Mouse (Mus musculus) mouse embryonic stem cell (cell line): ENCODE measurements around the gene Gm38431.

Experiments used
- in situ Hi-C, 2 experiments: fragments of 300-500 bp; cut with MboI; formaldehyde crosslinking; loops; 1 replicate in 1 of 2; 3 replicates in 1 of 2; pipeline ENCODE4 v1.14.3; 2019 to 2020; ENCODE audit warnings: low sequenced_read_pairs in 2 of 2, low pct_unique_long_range_greater_than_20kb in 1 of 2, mixed read lengths in 1 of 2; ENCODE audit not compliant: unreplicated experiment in 1 of 2

Gene Gm38431

DNA sequence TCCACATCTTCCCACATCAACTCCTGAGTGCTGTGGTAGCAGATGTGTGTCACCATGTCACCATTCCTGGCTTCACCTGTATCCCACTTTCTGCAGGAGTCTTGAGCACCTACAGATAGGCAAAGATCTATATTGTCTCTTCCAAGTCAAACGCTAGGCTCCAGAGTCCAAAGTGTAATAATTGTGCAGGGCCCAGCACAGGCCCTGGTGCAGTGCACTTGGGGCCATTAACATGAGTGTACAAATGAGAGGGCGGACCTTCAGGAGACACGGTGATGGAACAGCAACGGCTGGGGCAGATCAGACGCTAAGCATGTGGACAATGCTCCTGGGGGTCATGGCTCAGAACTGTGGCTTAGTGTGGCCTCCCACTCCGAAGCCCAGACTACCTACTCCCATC, 22.0 kb upstream of the Gm38431 start:
- in situ Hi-C loops, result no loop called here

DNA sequence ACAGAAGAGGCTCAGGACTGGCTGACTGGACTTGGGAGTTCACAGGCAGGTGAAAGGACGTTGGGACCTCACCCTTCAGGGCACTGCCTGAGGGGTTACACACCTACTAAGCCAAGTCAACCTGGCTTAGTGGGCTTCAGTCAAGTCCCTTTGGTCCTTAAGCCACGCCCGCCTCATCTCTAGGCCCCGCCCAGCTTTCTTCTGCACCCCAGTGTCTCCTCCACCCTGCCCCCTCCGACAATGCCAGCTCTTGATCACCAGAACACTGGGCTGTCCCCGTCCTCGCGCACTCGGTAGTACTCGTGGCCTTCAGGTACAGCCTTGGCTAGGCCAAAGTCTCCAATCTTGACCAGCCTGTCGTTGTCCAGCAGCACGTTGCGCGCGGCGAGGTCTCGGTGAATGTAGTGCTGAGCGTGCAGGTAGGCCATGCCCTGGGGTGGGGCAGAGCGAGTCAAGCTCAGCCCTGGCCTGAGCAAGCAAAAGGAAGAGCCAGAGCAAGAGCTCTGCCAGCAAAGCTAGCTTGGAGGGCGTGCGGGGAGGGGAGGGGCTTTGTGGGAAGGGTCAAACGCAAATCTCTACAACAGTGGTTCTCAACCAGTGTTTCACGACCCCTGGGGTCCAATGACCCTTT, 15.9 kb upstream of the Gm38431 start:
- in situ Hi-C loops, result no loop called here

DNA sequence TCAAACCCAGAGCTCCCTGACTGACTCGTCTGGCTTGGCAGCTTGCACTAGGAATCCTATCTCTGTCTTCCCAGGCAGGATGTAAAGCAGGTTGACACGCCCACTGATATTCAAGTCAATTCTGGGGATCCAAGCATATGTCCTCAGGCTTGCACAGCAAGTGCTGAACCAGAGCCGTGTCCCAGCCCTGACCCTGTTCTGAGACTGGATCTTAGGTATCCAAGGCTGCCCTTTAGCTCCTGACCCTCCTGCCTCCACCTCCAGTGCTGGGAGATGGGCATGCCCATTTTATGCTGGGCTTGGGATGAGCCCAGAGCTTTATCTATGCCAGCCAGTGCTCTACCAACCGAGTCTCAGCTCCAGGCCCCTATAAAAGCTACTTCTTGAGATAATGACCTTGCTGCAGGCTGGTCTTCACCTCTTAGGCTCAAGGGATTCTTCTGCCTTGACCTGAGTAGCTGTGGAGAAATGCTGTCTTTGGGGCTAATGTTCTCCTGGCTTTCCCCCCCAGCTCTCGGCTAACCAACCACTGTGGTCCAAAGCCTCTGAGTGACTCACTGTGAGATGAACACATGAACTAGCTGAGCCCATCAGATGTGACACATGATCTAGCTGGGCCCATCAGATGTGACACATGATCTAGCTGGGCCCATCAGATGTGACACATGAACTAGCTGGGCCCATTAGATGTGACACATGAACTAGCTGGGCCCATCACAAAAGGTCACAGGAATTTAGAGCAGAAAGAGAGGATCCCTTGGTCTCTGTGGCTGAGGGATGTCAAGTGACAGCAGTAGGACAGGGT, 14.2 kb upstream of the Gm38431 start:
- in situ Hi-C loops, result no loop called here

DNA sequence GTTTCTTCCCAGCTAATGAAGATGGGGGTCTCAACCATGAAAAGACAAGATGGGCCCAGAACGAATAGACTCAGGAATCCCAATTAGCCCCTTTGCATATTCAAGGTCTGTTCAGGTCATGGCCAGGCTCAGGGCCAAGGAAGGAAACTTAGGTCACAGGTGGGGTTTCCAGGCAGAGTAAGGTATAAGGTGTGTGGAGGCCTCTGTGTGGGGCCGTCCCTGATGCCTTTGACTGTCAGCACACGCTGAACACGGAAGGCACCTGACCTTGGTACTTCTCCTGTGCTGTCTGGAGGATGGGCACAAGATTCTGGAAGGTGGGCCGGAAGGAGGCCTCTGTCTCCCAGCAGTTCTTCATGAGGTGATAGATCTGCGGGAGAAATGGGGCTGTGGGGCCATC, 13.0 kb upstream of the Gm38431 start:
- in situ Hi-C loops, result no loop called here

DNA sequence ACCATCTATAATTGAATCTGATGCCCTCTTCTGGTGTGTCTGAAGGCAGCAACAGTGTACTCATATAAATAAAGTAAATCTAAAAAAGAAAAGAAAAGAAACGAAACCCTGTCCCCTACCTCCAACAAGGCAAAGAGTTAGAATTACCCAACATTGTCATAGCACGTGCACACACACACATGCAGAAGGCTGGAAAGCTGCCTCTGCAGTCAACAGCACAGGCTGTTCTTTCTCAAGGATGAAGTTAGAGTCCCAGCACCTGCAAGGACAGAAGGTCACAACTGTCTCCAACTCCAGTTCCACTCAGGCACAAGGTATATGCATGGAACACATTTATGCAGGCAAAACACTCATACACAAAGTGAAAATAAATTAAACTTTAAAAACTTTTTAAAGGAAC, 10.3 kb upstream of the Gm38431 start:
- in situ Hi-C loops, result no loop called here

DNA sequence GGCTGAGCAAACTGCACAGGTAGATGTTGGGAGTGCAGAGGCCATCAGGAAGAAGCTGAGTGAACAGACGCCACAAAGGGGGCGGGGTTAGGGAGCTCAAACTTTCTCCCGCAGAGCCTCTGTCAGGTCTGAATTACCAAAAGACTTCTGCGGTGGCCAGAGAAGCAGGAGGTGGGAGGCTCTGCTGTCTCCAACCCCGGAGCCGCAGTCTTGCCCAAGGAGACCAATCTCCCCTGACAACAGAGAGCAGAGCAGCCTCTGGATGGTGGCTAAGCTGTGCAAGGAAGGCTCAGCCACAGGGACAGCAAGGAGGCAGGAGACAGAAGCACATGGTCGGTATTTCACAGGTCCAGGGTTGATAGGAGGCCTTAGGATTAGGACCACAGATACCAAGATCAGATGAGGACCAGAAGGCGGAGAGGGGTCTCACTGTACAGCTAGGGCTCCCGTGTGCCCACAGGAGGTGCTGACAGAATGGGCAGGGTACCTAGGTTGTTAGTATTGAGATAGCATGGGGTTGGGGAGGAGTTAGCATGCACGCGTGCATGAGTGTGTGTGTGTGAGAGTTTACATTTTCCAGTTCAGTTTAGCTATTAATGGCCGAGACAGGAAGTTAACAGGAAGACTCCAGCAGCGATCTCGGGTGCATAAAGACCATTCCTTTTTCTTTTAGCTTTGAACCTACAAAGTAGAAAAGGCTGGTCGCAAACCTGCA, 8.8 kb upstream of the Gm38431 start:
- in situ Hi-C loops, result no loop called here

DNA sequence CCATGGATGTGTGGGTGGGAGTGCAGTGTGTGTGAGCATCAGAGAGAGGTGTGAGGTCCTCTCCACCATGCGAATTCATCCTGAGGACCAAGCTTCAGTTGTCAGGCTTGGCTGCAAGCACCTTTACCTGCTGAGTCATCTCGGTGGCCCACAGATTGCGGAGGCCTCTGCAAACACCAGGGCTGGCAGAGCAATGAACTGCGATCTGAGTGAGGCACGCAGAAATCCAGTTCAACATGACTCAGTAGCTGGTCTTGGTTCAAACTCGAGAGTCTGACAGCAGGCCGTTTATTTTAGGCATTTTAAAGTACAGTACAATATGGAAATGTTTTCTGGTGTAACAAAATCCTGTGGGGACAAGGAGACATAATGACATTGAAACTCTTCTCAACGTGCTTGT, 6.0 kb upstream of the Gm38431 start:
- in situ Hi-C loops, result no loop called here

DNA sequence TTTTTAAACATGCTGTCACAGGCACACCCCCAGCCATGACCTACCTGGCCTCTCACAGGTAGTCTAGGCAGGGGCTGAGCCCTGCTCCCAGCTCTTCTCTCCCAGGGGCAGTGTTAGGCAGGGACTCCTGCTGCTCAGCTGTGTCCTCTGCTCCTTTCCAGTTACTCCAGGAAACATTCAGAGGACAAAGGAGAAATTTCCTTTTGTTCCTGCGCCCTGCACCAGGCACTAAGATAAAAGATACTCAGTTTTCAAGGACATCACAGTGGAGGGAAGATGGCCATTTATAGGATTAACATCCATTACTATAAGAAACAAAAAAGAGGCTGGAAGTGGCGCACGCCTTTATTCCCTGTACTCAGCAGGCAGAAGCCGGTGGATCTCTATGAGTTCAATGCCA, 4.2 kb upstream of the Gm38431 start:
- in situ Hi-C loops, result no loop called here

DNA sequence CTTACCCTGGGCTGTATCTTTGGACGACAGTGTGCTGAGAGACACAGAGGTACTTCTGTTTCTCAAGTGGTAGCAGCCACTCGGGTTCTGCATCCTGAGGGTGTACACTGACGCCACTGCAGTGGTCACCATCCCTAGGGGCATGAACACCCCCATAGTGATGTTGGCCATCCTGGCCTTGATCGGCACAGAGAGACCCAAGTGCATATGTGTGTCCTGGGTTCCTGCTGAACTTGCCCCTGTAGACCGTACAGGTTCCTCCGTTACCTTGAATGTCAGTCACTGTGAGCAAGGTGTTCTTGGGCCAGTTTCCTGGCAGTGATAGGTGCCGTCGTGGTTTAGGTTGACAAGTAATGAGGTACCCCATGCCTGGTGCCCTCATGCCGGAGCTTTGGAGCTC, 1.6 kb upstream of the Gm38431 start:
- in situ Hi-C loops, result no loop called here

DNA sequence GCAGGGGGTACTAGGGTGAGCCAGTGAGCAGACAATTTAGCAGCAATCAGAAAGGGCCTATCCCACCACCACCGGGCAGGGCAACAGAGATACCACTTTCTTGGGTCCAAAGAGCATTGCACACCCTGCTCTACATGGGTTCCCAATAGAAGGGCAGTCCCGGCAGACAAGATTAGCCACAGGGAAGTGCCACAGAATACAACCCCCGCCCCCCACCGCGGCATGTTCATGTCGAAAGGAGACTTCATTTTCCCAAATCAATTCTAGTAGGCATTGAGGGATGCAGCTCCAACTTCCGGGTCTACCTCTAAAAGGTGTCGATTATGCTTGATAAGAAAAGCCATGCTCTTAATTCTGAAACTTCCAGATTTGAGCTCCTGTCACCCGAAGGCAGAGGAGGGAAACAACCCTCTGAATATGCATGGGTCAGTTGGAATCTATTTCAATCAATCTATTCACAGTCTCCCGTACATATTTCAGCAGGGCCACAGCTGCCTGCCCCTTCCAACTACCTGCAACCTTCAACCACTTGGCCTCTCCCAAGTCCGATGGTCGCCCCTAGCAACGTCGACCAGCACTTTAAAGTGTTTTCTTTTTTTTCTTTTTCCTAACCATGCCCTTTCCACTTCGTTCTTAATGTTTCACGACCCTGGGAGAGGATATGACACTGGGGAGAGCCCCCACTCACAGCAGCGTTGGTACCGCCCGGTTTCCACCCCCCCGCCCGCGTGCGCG, 658 bp downstream of the Gm38431 start:
- in situ Hi-C loops, result no loop called here

DNA sequence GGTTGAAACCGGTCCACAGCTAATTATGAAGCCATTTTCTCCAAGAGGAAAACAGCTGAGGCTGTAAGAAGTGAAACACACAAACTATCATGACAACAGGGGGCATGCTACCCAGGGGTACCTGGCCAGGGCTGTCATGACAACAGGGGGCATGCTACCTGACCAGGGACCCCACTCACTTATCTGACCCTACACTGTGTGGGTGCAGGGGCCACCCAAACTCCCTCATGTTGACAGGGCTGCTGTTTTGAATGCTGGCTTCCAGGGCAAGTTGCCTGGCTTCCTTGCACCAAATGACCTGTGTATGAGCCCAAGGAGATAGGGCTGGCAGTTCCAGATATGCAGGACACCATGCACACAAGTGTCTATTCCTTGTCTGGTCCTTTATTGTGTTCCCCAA, 1.3 kb downstream of the Gm38431 start:
- in situ Hi-C loops, result no loop called here

DNA sequence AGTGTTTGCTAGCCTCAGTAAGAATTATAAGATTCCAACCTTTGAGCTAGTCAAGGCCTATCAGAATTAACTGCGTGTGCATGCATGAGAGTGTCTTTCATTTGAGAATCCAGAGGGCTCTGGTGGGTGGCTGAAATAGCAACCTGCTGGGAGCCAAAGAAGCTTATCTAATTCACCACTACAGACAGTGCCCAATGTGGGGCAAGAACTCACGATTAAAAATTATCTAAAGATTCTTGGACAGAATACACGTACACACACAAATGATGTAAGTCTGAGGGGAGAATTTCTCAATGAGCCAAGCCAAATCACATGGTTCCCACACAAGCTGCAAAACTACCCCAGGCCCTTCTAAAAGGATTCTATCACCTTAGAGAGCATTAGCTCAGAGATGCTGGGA, 8.5 kb downstream of the Gm38431 start:
- in situ Hi-C loops, result loop anchor here in 1 of 2 experiments (10.0 kb wide), 1 partner anchor 149 kb away; no protein-coding TSS in a partner anchor

DNA sequence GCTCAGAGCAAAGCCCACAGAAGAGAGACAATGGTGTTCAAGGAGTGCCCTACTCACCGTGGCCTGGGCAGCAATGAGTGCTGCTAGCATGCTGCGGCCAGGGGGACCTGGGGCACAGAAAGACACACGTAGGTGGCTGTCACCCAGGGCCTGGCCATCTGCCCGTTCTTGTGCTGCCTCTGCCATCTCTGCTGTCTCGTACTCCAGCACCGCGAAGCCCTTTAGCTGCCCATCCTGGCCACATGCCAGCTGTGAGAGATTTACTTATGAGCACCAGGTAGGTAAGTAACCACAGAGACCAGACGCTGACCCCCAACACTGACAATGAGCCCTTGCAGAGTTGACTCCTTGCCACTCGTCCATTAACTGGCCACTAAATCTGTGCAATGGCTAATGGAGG, 10.7 kb downstream of the Gm38431 start:
- in situ Hi-C loops, result loop anchor here in 1 of 2 experiments (10.0 kb wide), 1 partner anchor 146 kb away; no protein-coding TSS in a partner anchor

DNA sequence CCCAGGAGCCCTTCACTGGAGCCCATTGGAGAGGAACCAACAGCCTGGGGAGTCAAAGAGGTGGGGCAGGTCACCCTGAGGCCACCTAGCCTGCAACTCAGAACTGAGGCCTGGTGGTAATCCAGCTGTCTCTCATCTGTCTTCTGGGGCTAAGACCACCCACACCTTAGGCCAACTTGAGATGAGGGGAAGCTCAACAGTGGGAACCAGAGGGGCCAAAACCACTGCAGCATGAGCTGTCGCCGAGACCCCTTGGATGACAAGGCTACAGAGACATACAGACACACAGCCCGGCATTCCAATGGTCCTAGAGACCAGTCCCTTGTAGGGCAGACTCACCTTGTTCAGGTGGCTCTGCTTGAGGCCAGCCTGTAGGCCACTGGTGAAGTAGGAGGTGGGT, 16.2 kb downstream of the Gm38431 start:
- in situ Hi-C loops, result no loop called here

DNA sequence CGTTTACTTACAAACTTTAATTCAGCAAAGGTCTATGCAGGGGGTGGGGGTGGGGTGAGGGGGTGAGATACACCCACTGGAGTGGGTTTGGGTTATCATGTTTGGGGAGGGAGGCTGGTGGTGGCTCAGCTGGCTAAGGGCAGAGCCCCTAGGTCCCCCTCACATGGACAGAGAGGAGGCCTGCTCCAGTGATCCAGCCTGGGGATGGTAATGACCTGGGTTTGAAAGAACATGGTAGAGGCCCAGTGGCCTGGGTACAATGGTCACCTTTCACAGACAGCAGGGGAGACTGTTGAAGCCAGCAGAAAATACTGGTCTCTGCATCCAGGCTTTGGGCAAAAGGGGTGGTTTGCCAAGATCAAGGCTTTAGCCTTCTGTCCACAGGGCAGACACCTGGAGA, 17.6 kb downstream of the Gm38431 start:
- in situ Hi-C loops, result no loop called here

DNA sequence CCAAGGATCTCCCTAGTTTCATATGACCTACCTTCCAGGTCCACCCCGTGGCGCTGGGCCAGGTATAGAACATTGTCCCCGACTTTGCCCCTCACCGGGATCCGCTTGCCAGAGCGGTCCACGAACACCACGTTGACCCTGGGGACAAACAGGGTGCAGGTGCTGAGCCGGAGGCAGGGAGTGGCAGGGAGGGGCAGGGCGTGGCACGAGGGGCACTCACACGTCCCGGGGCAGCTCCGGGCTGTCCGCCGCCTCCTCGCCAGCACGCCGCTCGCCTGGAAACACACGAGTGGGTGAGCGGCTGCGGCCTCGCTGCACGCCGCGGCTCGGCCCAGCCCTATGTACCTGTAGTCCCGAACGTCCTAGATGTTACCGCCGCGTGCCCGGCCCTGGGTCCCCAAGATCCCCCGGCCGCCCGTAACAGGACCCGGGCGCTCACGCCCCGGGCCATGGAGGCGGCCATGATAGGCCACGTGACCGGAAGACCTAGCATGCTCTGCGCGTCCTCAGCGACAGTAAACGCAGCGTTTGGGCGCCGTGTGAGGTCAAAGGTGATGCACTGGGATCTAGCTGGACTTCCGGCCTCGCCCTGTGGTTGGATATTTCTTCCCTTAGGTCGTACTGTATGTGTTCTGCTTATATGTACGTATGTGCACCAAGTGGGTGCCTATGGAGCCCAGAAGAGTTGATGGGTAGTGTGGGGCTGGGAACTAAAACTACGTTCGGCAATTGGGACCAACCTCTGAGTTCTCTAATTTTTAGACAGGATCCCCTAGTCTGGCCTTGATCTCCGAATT, 18.6 kb downstream of the Gm38431 start, which contains the start of the genes Gm49373 and Fdx1l:
Gene Gm49373, minus strand, starts transcription at position 53 of the 797 bp plus-strand sequence.
Gene Fdx1l, minus strand, starts transcription at position 571 of the 797 bp plus-strand sequence.
- in situ Hi-C loops, result no loop called here

DNA sequence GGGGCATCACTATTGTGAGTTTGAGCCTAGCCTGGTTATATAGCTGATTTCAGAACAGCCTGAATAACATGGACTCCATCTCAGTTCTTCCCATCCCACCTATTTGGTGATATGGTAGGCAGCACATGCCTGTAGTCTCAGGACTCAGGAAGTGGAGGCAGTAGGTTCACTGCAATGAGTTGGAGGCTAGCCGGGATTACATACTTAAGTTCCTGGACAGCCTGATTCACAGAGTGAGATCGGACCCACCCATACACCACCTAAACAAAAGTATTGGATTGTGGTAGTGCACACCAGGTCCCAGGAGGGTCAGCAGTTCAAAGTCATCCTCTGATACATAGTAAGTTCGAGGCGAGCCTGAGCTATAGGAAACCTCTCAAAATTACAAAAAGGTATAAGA, 19.2 kb downstream of the Gm38431 start:
- in situ Hi-C loops, result no loop called here
